9 mouse cellular contexts compared by ENCODE assay signal in the genomic region with DNA sequence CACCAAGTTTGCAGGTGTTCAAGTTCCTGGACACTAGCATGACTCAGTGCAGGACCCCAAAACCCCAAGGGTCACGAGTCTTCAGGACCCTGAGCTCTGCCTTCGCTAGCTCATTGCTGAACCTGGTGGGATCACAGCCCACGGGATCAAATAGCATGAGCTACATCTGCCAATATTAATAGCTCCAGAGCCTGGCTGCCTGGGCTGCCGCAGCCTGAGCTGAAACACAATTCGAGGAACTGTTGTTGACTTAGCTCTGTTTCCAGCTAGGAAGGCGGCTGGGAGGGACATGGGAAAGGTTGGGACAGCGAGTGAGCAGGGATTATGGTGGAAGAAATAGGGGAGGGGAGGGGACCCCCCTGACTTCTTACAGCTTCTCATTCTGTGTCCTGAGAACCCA. TPM values are rescaled to one million over a fixed set of nuclear protein-coding genes. Genes with fewer than 3 reads are reported as not detected.
A peak's percentile ranks its signal among the peaks of the same experiment; 100 is the strongest.
DNase-seq lines count a peak whose midpoint lies in the region; ATAC-seq and TF ChIP-seq lines count a peak whose summit lies in the region.
"Had no signal": no experiment of that assay in that cellular context is flagged by ENCODE, and none has a peak within 500 bp of the region (broad histone marks: within the 10 kb centered on the region; RNA-seq: fewer than 3 reads in every experiment).

No protein-coding gene starts in this region.

- intact Hi-C loops in left cerebral cortex, adult 2 months (cut with DNase I) = no loop called here
- intact Hi-C loops in left cerebral cortex, postnatal 4 days (cut with DNase I) = no loop called here

- H3K4me3 ChIP-seq in forebrain, embryonic 10.5 days = no peak overlapping the region
- H3K4me3 ChIP-seq in forebrain, embryonic 16.5 days (replicated peaks; ENCODE audit: low read length) = no peak overlapping the region
- H3K4me3 ChIP-seq in left cerebral cortex, adult 2 months = no peak overlapping the region
- H3K4me3 ChIP-seq in hindbrain, embryonic 12.5 days = no peak overlapping the region
- no peak overlapping the region for H3K4me3 ChIP-seq in midbrain, embryonic 15.5 days
- H3K4me3 ChIP-seq in kidney, embryonic 14.5 days (ENCODE audit: low read length) = no peak overlapping the region
- H3K4me3 ChIP-seq: liver, embryonic 15.5 days had no signal

- no peak for DNase-seq in forebrain, embryonic 10.5 days (ENCODE audit: extremely low spot score, low spot score)
- DNase-seq in left cerebral cortex, adult 2 months (ENCODE audit: extremely low spot score in 1 of 2, low spot score in 2 of 2) = no peak
- no peak for DNase-seq in left cerebral cortex, postnatal 4 days
- no peak for DNase-seq in liver

- no peak overlapping the region for H3K4me2 ChIP-seq in forebrain, embryonic 16.5 days (ENCODE audit: low read length)
- H3K4me2 ChIP-seq in hindbrain, embryonic 12.5 days (replicated peaks) = no peak overlapping the region
- no peak overlapping the region for H3K4me2 ChIP-seq in midbrain, embryonic 15.5 days
- no peak overlapping the region for H3K4me2 ChIP-seq in kidney, embryonic 14.5 days (replicated peaks; ENCODE audit: low read depth, low read length)
- H3K4me2 ChIP-seq: liver, embryonic 15.5 days had no signal

- H3K9ac ChIP-seq in forebrain, embryonic 16.5 days (replicated peaks; ENCODE audit: low read depth, low read length) = no peak overlapping the region
- H3K9ac ChIP-seq in hindbrain, embryonic 12.5 days = 0 out of 2 replicates have a peak overlapping the region, but pooled peaks have one; percentile 42
- H3K9ac ChIP-seq in midbrain, embryonic 15.5 days = no peak overlapping the region
- no peak overlapping the region for H3K9ac ChIP-seq in kidney, embryonic 14.5 days (ENCODE audit: low read depth, low read length)
- H3K9ac ChIP-seq: liver, embryonic 15.5 days had no signal

- H3K27me3 ChIP-seq in forebrain, embryonic 10.5 days (ENCODE audit: poor library complexity, severe bottlenecking) = peaks cover 2% of the 10 kb centered on the region; the same call in 1 of the 2 replicates
- no peaks in the 10 kb centered on the region for H3K27me3 ChIP-seq in forebrain, embryonic 16.5 days (replicated peaks; ENCODE audit: control insufficient read depth, insufficient read depth, low read length)
- H3K27me3 ChIP-seq in hindbrain, embryonic 12.5 days = no peaks in the 10 kb centered on the region
- H3K27me3 ChIP-seq in midbrain, embryonic 15.5 days (replicated peaks) = no peaks in the 10 kb centered on the region
- H3K27me3 ChIP-seq in kidney, embryonic 14.5 days (ENCODE audit: control insufficient read depth, insufficient read depth, low read length) = no peaks in the 10 kb centered on the region

- TF ChIP-seq CTCF in left cerebral cortex, adult 2 months (IDR thresholded peaks at IDR 0.05) = no peak

- H3K27ac ChIP-seq in forebrain, embryonic 10.5 days = peak overlapping the region; percentile 93
- no peak overlapping the region for H3K27ac ChIP-seq in forebrain, embryonic 16.5 days (ENCODE audit: low read length)
- H3K27ac ChIP-seq in left cerebral cortex, adult 2 months = peak overlapping the region; percentile 36; the same call in 1 of the 2 replicates
- peak overlapping the region; percentile 99 for H3K27ac ChIP-seq in hindbrain, embryonic 12.5 days
- peak overlapping the region; percentile 48 for H3K27ac ChIP-seq in midbrain, embryonic 15.5 days
- H3K27ac ChIP-seq in kidney, embryonic 14.5 days (ENCODE audit: low read depth, low read length) = no peak overlapping the region
- H3K27ac ChIP-seq: liver, embryonic 15.5 days had no signal

- peaks cover 5% of the 10 kb centered on the region; the same call in 1 of the 2 replicates for H3K36me3 ChIP-seq in forebrain, embryonic 10.5 days (replicated peaks)
- no peaks in the 10 kb centered on the region for H3K36me3 ChIP-seq in forebrain, embryonic 16.5 days (ENCODE audit: control insufficient read depth, insufficient read depth)
- no peaks in the 10 kb centered on the region for H3K36me3 ChIP-seq in hindbrain, embryonic 12.5 days
- no peaks in the 10 kb centered on the region for H3K36me3 ChIP-seq in midbrain, embryonic 15.5 days (replicated peaks)
- peaks cover 3% of the 10 kb centered on the region for H3K36me3 ChIP-seq in kidney, embryonic 14.5 days (ENCODE audit: control insufficient read depth, insufficient read depth, low read length)

- H3K4me1 ChIP-seq in forebrain, embryonic 10.5 days = peaks cover 69% of the 10 kb centered on the region
- peaks cover 47% of the 10 kb centered on the region for H3K4me1 ChIP-seq in forebrain, embryonic 16.5 days (replicated peaks; ENCODE audit: control insufficient read depth, insufficient read depth, low read length)
- peaks cover 69% of the 10 kb centered on the region for H3K4me1 ChIP-seq in hindbrain, embryonic 12.5 days
- peaks cover 53% of the 10 kb centered on the region for H3K4me1 ChIP-seq in midbrain, embryonic 15.5 days
- H3K4me1 ChIP-seq in kidney, embryonic 14.5 days (ENCODE audit: control insufficient read depth, insufficient read depth, low read length) = peaks cover 53% of the 10 kb centered on the region

- WGBS in forebrain, embryonic 10.5 days = 64% methylated on average over 7 of the region's 7 CpGs
- WGBS in forebrain, embryonic 16.5 days = 69% methylated on average over 7 of the region's 7 CpGs
- 47% methylated on average over 7 of the region's 7 CpGs for WGBS in hindbrain, embryonic 12.5 days
- 46% methylated on average over 7 of the region's 7 CpGs for WGBS in midbrain, embryonic 15.5 days
- 26% methylated on average over 7 of the region's 7 CpGs for WGBS in kidney, embryonic 14.5 days

- no peaks in the 10 kb centered on the region for H3K9me3 ChIP-seq in forebrain, embryonic 10.5 days
- H3K9me3 ChIP-seq in forebrain, embryonic 16.5 days (ENCODE audit: control insufficient read depth, low read length) = no peaks in the 10 kb centered on the region
- H3K9me3 ChIP-seq in hindbrain, embryonic 12.5 days (replicated peaks) = no peaks in the 10 kb centered on the region
- H3K9me3 ChIP-seq in midbrain, embryonic 15.5 days = no peaks in the 10 kb centered on the region
- no peaks in the 10 kb centered on the region for H3K9me3 ChIP-seq in kidney, embryonic 14.5 days (ENCODE audit: control insufficient read depth, low read length)
- H3K9me3 ChIP-seq: liver, embryonic 15.5 days had no signal

- no peak for ATAC-seq in forebrain, embryonic 16.5 days
- ATAC-seq in hindbrain, embryonic 12.5 days (ENCODE audit: low FRiP score) = no peak
- no peak for ATAC-seq in midbrain, embryonic 15.5 days (replicated peaks)
- no peak for ATAC-seq in kidney, embryonic 14.5 days (ENCODE audit: low FRiP score, low TSS enrichment)

RNA-seq across cellular contexts. Expression of gene Dnajb12, which starts 23.8 kb away (rescaled TPM):
- polyA plus RNA-seq in forebrain, embryonic 10.5 days (2016; fragmentation: Nextera tagmentation; extraction: Ambion mirVana) = 26.2 and 27.9 TPM in 2 replicates
- polyA plus RNA-seq in forebrain, embryonic 16.5 days (2015; fragmentation: Nextera tagmentation; extraction: Ambion mirVana) = 18.5 and 21.2 TPM in 2 replicates
- total RNA-seq in left cerebral cortex, adult 2 months (2021) = 10 to 100 TPM; 50.6 to 52.2 TPM
- 10 to 100 TPM; 32.1 to 37.7 TPM for total RNA-seq in left cerebral cortex, postnatal 4 days (2021)
- polyA plus RNA-seq in hindbrain, embryonic 12.5 days (2016; fragmentation: Nextera tagmentation; extraction: Ambion mirVana) = 23.8 and 24.7 TPM in 2 replicates
- 18.0 TPM in 2 replicates for polyA plus RNA-seq in midbrain, embryonic 15.5 days (2015; fragmentation: Nextera tagmentation; extraction: Ambion mirVana)
- polyA plus RNA-seq in kidney, embryonic 14.5 days (2014; fragmentation: Nextera tagmentation; extraction: Ambion mirVana) = 24.6 and 36.0 TPM in 2 replicates

RNA-seq across cellular contexts. Expression of gene Ddit4, which starts 48.5 kb away (rescaled TPM):
- polyA plus RNA-seq in forebrain, embryonic 10.5 days (2016; fragmentation: Nextera tagmentation; extraction: Ambion mirVana) = 32.7 and 35.3 TPM in 2 replicates
- polyA plus RNA-seq in forebrain, embryonic 16.5 days (2015; fragmentation: Nextera tagmentation; extraction: Ambion mirVana) = 75.5 and 79.6 TPM in 2 replicates
- total RNA-seq in left cerebral cortex, adult 2 months (2021) = 10 to 100 TPM; 46.9 to 71.1 TPM
- total RNA-seq in left cerebral cortex, postnatal 4 days (2021) = 10 to 100 TPM; 50.6 to 52.2 TPM
- 78.1 and 78.6 TPM in 2 replicates for polyA plus RNA-seq in hindbrain, embryonic 12.5 days (2016; fragmentation: Nextera tagmentation; extraction: Ambion mirVana)
- polyA plus RNA-seq in midbrain, embryonic 15.5 days (2015; fragmentation: Nextera tagmentation; extraction: Ambion mirVana) = 52.6 and 59.4 TPM in 2 replicates
- 1.8 and 2.9 TPM in 2 replicates for polyA plus RNA-seq in kidney, embryonic 14.5 days (2014; fragmentation: Nextera tagmentation; extraction: Ambion mirVana)

Comparison
In these comparisons a context has a peak if more than half of its experiments do, and no peak if none do; other contexts are left out.
1. H3K27ac ChIP-seq: peak in forebrain, embryonic 10.5 days (single experiment), left cerebral cortex, adult 2 months (single experiment), hindbrain, embryonic 12.5 days (single experiment) and midbrain, embryonic 15.5 days (single experiment); none in forebrain, embryonic 16.5 days (single experiment) and kidney, embryonic 14.5 days (single experiment).